Mouse (Mus musculus): ENCODE results near the gene Uhrf1bp1.
"Not testable (repeated sequence)": the region's sequence is repeated elsewhere in the genome, so short reads cannot be mapped to it uniquely, and the experiment has no call there.

Uhrf1bp1 gene

DNA sequence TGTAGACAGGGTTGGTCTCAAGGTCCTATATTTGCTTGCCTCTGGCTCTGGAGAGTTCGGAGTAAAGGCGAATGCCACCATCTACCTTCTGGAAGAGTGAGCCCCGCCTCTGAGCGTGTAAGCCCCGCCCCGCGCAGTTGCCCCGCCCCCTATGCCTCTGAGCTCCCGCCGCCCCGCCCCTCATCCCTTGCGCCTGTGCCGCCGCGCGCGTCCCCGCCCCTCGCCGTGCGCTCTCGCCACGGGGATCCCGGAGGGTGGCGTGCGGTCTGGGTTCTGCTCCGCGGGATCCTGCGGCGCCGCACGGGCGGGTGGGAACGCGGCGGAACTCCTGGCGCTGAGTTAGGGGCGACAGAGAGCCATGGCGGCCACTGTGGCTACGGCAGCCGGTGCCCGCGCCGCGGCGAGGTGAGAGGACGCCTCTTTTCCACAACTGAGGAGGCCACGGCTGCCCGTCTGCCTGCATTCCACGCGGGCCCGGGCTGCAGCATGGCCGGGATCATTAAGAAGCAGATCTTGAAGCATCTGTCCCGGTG, at the start of gene Uhrf1bp1:
Gene Uhrf1bp1 (plus strand): TSS at position 177 of the 533 bp plus-strand sequence.
- DNase-seq, result peak; percentile 84

DNA sequence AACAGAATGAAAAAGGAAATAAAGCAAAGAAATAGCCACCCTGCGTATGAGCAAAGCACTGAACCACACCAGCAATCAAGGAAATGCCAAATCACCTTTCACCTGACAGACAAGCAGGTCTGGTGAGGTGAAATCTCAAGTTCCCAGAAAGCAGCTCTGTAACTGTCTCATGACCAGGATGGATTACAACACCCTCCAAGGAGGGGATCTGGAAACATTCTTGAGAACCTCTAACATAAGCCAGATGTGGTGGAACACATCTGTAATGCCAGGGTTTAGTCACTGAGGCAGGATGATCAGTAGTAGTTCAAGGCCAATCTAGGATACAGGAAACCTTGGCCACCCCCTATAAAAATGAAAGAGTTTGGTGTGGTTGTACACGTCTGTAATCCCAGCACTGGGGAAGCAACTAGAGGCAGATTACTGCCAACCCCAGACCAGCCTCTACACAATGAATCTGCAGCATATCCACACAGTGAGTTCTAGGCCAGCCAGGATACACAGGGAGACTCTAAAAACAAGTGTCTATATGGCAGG, 48.6 kb upstream of the Uhrf1bp1 start:
- no peak for DNase-seq

- no peak for DNase-seq
Observed at GRCm38 (mm10) chr17:27810569-27811331, 45.5 kb upstream of the Uhrf1bp1 start.

GRCm38 (mm10) chr17:27811980-27812379, 44.3 kb upstream of the Uhrf1bp1 start:
- DNase-seq, result no peak

DNA sequence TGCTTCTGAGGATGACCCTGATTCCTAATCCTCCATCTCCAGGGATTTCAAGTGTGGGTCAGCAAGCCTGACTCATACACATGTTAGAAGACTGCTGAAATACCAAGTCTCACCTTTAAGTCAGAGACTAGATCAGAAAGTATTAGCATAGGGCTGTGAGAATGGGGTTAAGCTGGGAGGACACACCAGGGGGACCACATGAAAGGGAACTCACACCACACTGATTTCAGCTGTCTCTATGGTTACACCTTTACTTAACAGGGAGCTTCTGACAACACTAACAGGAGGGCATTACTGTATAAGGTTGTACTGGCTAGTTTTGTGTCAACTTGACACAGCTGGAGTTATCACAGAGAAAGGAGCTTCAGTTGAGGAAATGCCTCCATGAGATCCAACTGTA, 41.6 kb upstream of the Uhrf1bp1 start:
- no peak for DNase-seq

DNA sequence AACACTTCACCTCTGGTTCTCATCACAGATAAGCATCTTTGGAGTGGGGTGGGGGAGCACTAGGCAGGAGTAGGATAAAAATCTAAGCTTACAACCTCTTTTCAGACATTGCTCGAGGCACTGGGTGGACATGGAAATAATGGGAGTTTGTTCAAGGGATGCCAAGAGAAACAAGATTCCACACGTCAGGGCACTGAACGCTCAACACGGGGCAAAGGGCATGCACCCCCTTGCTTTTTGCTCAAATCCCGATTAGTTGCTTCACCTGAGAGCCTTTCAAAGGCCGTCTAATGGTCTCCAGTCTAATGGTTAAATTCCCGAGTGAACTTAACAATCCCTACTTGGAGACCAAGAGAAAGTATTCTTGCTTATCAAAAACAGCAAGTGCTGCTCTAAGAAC, 37.2 kb upstream of the Uhrf1bp1 start:
- no peak for DNase-seq

DNA sequence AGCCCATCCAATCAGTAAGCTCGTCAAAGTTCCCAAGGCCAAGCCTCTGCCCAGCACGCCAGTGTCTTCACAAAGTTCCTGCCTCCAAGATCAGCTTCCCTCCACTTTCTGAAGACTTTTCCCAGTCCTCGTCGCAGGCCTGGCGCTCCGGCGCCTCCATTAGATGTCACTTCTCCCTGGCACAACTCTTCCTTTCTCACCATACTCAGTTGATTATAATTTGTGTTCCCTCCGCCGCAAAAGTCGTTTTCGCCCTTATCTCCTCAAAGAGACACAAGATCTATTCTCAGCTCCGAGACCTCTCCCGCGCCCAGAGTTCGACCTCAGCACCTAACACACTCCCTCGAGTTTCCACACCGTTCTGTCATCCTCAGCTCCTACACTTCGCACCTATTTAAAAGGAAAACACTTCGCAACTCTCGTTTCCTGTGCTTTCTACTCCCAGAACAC, 36.7 kb upstream of the Uhrf1bp1 start:
- peak; percentile 33 for DNase-seq

DNA sequence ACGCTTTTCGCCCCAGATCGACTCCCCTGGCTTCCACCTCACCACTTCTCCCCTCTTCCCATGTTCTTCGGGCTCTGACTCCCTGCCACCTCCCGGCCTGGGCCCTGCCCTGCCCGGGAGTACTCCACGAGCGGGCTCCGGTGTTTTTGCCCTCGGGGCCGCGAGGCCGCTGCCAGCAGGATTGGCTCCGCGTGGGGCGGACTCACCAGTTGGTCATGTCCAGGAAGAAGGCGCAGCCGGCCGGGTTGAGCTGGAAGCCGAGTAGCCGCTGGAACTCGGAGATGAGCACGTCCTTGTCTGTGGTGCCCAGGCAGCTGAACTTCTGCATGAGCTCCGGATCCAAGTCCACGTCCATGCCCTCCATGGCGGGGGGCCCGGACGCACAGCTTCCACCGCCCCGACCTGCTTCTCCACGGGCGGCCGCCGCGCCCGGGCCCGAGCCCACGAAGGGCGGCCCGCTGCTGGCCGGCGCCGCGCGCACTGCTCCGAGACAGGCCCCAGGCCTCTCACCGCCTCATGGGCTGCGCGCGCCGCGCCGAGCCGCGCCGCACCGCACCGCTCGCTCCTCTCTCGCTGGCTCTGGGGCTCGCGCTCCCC, 36.2 kb upstream of the Uhrf1bp1 start:
- DNase-seq, result peak; percentile 76

DNA sequence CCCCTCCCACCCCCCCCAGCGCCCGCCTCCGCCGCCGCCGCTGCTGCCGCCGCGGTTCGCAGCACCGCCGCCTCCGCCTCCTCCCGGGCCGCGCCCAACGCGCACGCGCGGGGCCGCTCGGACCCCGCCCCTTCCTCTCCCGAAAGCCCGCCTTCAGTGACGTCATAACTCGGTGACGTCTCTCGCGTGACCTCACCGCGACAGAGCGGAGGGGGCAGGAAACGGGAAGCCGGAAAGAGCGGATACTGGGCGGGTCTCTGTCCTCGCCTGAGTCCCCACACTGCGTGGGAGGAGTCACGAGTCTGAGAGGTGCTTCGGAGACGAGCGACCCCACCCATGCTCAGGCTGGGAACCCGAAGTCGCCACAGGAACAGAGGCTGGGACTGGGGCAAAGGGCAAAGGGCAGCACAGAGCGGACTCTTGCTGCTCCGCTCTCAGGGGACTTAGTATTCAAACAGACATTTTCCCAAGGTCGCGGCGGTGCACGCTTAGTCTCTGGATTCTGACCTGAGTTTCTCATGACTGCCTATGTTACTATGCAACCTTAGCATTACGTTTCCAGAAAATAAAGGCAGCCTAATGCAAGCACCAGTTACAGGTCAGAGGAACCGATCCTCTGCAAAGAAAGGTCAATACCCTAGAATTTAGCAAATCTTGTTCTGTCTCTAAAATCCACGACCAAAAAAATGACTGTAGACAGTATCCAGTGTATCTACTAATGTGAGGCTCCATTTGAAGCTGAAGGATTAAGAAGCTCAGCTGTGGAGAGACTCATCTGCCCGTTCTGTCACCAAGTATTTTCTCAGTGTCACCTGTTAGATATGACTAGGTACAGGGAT, 35.5 kb upstream of the Uhrf1bp1 start, which contains the start of gene D17Wsu92e:
Gene D17Wsu92e (minus strand): TSS at position 81 of the 839 bp plus-strand sequence.
- DNase-seq, result peak; percentile 98

GRCm38 (mm10) chr17:27821407-27822338, 34.6 kb upstream of the Uhrf1bp1 start:
- peak; percentile 63 for DNase-seq

DNA sequence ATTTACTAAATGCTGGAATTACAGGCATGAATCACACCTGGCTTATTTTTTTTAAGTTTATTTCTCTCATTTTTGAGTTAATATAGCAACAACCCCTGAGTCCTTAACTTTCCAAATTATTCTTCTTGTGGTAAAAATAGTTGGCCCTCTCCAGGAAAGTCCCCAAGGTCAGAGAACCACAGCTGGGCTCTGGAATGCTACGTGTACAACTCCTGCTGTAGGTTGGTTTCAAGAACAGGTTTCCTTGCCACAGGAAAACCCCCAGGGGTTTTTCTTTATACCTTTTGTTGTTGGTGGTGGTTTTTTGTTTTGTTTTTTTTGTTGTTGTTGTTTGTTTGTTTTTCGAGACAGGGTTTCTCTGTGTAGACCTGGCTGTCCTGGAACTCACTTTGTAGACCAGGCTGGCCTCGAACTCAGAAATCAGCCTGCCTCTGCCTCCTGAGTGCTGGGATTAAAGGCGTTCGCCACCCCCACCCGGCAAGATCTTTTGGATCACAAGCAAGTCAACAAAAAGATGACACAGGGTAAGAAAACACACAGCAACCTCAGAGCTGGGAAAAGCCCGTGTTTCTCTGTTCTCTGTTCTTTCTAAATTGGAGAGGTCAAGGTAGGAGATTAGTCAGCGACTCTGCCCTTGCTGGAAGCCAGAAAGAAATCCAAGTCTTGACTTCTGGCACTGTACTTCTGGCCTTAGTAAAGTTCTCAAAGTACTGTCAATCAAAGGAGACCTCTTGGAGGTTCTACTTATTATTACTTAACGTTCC, 32.9 kb upstream of the Uhrf1bp1 start:
- DNase-seq, result no peak

DNA sequence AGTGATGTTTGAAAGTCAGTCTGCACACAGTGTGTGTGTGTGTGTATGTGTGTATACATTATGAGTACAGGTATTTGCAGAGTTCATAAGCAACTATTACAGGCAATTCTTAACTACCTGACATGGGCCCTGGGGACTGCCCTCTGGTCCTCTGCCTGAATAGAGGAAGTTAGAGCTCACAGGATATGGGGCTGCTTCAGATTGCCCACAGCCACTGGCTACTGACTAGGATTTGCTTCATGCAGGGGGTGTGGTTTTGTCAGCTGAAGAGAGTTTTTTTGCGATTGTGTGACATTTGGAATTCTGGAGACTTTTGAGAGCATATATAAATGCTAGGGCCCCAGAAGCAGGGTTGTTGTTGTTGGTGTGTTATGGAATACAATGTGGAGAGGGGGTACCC, 31.3 kb upstream of the Uhrf1bp1 start:
- no peak for DNase-seq

- DNase-seq, result no peak
Observed at GRCm38 (mm10) chr17:27825539-27825938, 30.7 kb upstream of the Uhrf1bp1 start.

DNA sequence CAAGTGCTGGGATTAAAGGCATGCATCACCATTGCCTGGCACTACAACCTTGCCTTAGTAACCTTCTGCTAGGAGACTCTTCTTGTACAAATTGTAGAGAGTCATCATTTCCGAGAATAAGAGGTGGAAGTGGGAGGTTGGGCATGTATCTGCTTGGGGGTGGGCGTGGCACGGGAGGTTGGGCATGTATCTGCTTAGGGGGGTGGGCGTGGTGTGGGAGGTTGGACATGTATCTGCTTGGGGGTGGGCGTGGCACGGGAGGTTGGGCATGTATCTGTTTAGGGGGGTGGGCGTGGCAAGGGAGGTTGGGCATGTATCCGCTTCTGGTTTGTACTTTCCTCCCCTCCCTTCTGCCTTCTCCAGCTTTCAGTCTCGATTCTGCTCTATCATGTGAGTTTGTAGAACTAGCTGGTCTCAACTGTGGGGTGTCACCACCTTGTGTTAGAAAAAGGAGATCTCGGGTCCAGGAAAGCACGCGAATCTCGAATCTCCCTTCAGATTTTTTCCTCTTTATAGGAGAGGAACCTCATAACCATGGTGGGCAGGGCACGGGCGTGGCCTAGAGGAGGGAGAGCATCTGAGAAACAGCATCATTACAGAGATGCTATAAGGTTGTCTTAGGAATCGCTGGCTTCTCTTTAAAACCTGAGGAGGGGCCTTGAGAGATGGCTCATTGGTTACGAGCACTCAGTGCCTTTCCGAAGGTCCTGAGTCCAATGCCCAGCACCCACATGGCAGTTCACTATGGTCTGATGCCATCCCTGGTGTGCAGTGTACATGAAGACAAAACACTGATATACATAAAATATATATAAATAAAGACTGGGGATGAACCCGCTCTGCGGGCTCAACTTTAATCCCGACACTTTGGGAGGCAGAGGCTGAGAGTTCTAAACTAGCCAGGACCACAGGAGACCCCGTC, 30.0 kb upstream of the Uhrf1bp1 start:
- DNase-seq, result peak; percentile 66

DNA sequence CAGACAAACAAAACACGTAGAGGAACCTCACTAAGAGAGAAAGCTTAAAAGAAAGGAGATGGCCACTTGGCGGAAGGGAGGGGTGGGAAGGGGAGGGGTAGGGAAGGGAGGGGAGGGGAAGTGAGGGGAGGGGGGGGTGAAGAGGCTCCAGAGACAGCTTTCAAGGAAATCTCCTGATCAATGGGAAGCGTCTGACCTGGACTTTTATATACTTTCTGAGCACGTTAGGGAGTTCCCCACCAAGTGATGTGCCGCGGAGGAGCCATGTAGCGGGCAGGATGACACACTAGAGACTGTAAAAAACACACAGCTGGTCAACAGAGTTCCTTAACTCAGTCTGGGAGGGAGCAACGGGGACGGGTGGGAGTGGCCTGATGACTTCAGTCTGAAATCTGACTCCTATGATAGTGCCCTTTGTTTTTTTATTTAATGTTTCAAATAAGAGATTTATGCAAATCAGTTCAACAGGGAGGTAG, 29.3 kb upstream of the Uhrf1bp1 start:
- peak; percentile 25 for DNase-seq

DNA sequence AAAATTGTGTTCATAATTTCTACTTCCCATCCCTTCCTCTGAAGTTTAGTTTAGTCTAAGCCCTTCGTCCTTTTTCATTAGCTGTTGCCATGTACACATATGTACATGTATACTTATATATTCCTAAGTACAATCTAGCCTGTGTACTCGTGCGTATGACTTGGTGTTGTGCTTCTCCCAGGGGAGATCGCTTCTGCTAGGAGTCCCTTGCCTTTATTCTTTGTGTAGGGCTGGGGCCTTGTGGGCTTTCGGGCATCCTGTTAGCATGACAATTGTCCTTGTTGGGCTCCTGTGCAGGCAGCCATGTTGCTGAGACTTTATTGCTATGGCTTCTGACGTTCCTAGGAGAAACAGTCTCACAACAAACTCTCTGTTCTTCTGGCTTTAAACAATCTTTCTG, 28.7 kb upstream of the Uhrf1bp1 start:
- DNase-seq, result no peak

DNA sequence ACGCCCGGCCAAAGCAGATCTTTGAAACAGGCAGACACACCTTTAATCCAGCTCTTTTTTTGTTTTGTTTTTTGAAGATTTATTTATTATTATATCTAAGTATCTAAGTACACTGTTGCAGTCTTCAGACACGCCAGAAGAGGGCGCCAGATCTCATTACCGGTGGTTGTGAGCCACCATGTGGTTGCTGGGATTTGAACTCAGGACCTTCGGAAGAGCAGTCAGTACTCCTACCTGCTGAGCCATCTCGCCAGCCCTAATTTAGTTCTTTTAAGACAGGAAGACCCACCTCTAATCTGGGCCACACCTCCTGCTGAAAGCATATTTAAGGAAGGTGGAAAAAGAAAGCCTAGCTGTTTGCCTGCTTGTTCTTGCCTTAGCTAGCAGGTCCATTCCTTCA, 25.8 kb upstream of the Uhrf1bp1 start:
- no peak for DNase-seq

- not testable (repeated sequence) for DNase-seq
Observed at GRCm38 (mm10) chr17:27837850-27838249, 18.4 kb upstream of the Uhrf1bp1 start, which contains the start of gene Snrpc. Gene Snrpc (plus strand): TSS chr17:27838150.

DNA sequence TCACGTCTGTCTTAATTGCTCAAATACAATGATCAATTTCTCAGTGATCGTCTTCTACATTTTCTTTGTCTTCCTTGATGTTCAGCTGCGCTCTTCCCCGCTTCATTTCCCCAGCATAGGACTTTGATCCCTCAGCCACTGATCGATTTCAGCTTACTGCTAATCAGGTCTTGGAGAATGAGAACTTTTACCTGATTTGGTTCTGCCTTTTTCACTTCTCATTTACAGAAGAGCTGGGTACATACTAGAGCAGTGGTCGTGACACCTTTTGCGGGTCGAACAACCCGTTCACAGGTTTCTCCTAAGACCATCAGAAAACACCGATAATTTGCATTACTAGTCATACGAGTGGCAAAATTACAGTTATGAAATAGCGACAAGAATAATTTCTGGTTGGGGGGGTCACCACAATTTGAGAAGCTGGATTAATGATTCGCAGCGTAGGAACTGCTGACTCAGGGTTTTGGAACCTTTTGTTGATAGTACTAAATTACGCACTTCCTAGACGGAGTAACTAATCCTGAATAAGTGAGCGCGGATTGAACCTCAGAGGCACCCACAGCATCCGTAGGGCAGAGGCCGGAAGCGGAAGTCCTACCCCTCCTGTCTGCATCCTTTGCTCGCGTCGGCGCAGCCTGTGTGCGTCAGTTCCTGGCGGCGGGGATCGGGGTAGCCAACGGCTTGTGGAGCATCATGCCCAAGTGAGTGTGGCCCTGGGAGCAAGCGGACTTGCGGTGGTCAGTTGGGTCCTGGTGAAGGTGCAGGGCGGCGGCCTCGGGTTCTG, 16.6 kb upstream of the Uhrf1bp1 start:
- peak; percentile 97 for DNase-seq

All from kidney, adult 18-20 months (tissue).